Mouse (Mus musculus) megakaryocyte, adult 5-6 weeks (primary cell): ENCODE results near the gene Nlrc5. TPM values are rescaled to one million over a fixed set of nuclear protein-coding genes. Genes with fewer than 3 reads are reported as not detected.

Experiments
- ATAC-seq: 2 replicates; pipeline ENCODE4 v1.8.0; 2016; ENCODE audit warnings: mild to moderate bottlenecking, inconsistent platforms; ENCODE audit not compliant: poor library complexity, severe bottlenecking
- total RNA-seq, 2 experiments: library from RNA; stranded (forward) in 1 of 2; stranded (reverse) in 1 of 2; fragments of 153-499, 151-499 nt in 1 of 2; fragments of 221-1000, 200-1000 nt in 1 of 2; gene quantifications; 2 replicates each; pipeline versions ENCODE4 v1.2.3 to v1.2.4; 2015 to 2017

Nlrc5 gene
- total RNA-seq, 2 experiments from 2014 or later, result 28.2 to 29.2 TPM

GRCm38 (mm10) chr8:94456071-94456470 is 21.9 kb downstream of the Nlrc5 start:
- ATAC-seq, result no peak

- ATAC-seq, result peak; percentile 63
These were observed 24.4 kb downstream of the Nlrc5 start for GRCm38 (mm10) chr8:94458567-94458966.

- no peak for ATAC-seq
These were observed 35.5 kb downstream of the Nlrc5 start for GRCm38 (mm10) chr8:94469656-94470055.

- no peak for ATAC-seq
These were observed 36.6 kb downstream of the Nlrc5 start for GRCm38 (mm10) chr8:94470794-94471193.

- ATAC-seq, result no peak
These were observed 37.1 kb downstream of the Nlrc5 start for GRCm38 (mm10) chr8:94471281-94471680.

GRCm38 (mm10) chr8:94472741-94473140 is 38.6 kb downstream of the Nlrc5 start:
- no peak for ATAC-seq

GRCm38 (mm10) chr8:94473431-94473830 is 39.3 kb downstream of the Nlrc5 start:
- no peak for ATAC-seq

- ATAC-seq, result no peak
These were observed 41.6 kb downstream of the Nlrc5 start for GRCm38 (mm10) chr8:94475786-94476185.

- no peak for ATAC-seq
These were observed 42.7 kb downstream of the Nlrc5 start for GRCm38 (mm10) chr8:94476846-94477245.

- no peak for ATAC-seq
These were observed 47.9 kb downstream of the Nlrc5 start for GRCm38 (mm10) chr8:94482051-94482450.

GRCm38 (mm10) chr8:94485288-94485687 is 51.1 kb downstream of the Nlrc5 start:
- 0 out of 2 replicates have a peak, but pooled peaks have one; percentile 34 for ATAC-seq

- peak; percentile 63 for ATAC-seq
These were observed 51.7 kb downstream of the Nlrc5 start for GRCm38 (mm10) chr8:94485882-94486281.

GRCm38 (mm10) chr8:94488016-94488415 is 53.9 kb downstream of the Nlrc5 start:
- ATAC-seq, result no peak

GRCm38 (mm10) chr8:94489809-94490483 is 55.8 kb downstream of the Nlrc5 start:
- no peak for ATAC-seq

- peak; percentile 94 for ATAC-seq
These were observed 58.0 kb downstream of the Nlrc5 start for GRCm38 (mm10) chr8:94492021-94492681.

- ATAC-seq, result no peak
These were observed 59.1 kb downstream of the Nlrc5 start for GRCm38 (mm10) chr8:94493240-94493639.

- ATAC-seq, result no peak
These were observed 81.5 kb downstream of the Nlrc5 start for GRCm38 (mm10) chr8:94515430-94516208.

GRCm38 (mm10) chr8:94516209-94516593 is 82.0 kb downstream of the Nlrc5 start:
- no peak for ATAC-seq

GRCm38 (mm10) chr8:94516766-94517165 is 82.6 kb downstream of the Nlrc5 start:
- no peak for ATAC-seq

GRCm38 (mm10) chr8:94518331-94518730 is 84.2 kb downstream of the Nlrc5 start:
- no peak for ATAC-seq

- ATAC-seq, result no peak
These were observed 84.9 kb downstream of the Nlrc5 start for GRCm38 (mm10) chr8:94519021-94519420.

GRCm38 (mm10) chr8:94521481-94521880 is 87.3 kb downstream of the Nlrc5 start:
- ATAC-seq, result no peak
